Mouse (Mus musculus) G1E (cell line): ENCODE measurements around the gene Mthfr.

Experiments used
- CTCF ChIP-seq: IDR thresholded peaks from 2 replicates; pipeline ENCODE4 v1.5.1; 2012; ENCODE audit warnings: low read depth, low read length, inconsistent platforms, mixed read lengths
- GATA1 ChIP-seq: IDR thresholded peaks from 2 replicates; pipeline ENCODE4 v1.6.1; 2012; ENCODE audit warnings: borderline replicate concordance, low read length, inconsistent platforms, mixed read lengths

DNA sequence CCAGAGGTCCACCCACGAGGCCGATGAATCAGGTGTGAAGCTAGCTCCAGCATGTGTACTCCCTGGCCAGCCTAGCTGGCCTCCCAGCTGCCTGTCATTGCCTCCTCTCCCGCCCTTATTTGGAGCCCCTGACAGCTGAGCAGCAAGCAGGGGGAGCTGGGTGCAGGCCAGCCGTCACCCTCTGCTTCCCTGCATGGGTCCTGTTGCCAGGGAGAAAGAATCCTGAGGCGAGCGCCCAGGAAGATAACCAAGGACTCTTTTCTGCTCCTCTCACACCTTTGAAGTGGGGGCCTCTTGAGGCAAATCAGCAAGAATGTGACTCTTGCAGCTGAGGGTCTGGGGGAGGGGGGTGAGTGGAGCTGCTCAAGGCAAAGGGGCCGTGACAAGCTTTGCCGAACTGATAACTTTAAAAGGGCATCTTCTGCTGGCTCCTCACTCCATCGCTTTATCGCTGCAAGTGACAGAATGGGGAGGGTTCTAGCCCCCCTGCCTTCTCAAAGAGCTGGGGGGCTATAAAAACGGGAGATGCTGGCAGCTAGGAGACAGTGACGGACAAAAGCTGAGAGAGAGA, 38.6 kb upstream of the Mthfr start, which contains the start of gene Nppa:
- TF ChIP-seq GATA1 (no peak), CTCF (no peak)
